ENCODE assay signal across 16 mouse cellular contexts in genomic region chr4:75801870-75802269, GRCm38 (mm10).
A peak's percentile ranks its signal among the peaks of the same experiment; 100 is the strongest.
DNase-seq lines count a peak whose midpoint lies in the region; ATAC-seq and TF ChIP-seq lines count a peak whose summit lies in the region.
"Had no signal": no experiment of that assay in that cellular context is flagged by ENCODE, and none has a peak within 500 bp of the region (broad histone marks: within the 10 kb centered on the region; RNA-seq: fewer than 3 reads in every experiment).

No protein-coding gene starts in this region.

- no peak overlapping the region for H3K9ac ChIP-seq in forebrain, embryonic 14.5 days (ENCODE audit: low read length)
- H3K9ac ChIP-seq in forebrain, embryonic 11.5 days (ENCODE audit: low read length), result no peak overlapping the region
- no peak overlapping the region for H3K9ac ChIP-seq in limb, embryonic 14.5 days (ENCODE audit: low read depth, low read length, severe bottlenecking)
- H3K9ac ChIP-seq: limb, embryonic 12.5 days; midbrain, embryonic 15.5 days had no signal

- H3K4me3 ChIP-seq in forebrain, embryonic 14.5 days (ENCODE audit: low read depth, low read length), result no peak overlapping the region
- no peak overlapping the region for H3K4me3 ChIP-seq in forebrain, embryonic 11.5 days (ENCODE audit: low read depth, low read length)
- no peak overlapping the region for H3K4me3 ChIP-seq in limb, embryonic 14.5 days (replicated peaks; ENCODE audit: low read length)
- no peak overlapping the region for H3K4me3 ChIP-seq in limb, embryonic 10.5 days
- H3K4me3 ChIP-seq: limb, embryonic 12.5 days; midbrain, embryonic 15.5 days had no signal

- WGBS in forebrain, embryonic 14.5 days, result 86% methylated on average over 4 of the region's 4 CpGs
- WGBS in forebrain, embryonic 11.5 days, result 87% methylated on average over 4 of the region's 4 CpGs
- WGBS in limb, embryonic 14.5 days, result 71% methylated on average over 4 of the region's 4 CpGs
- 95% methylated on average over 4 of the region's 4 CpGs for WGBS in limb, embryonic 10.5 days

- intact Hi-C loops in heart, postnatal 25 days (cut with DNase I), result no loop called here

- H3K36me3 ChIP-seq in forebrain, embryonic 14.5 days (ENCODE audit: control insufficient read depth, insufficient read depth, low read length), result no peaks in the 10 kb centered on the region
- no peaks in the 10 kb centered on the region for H3K36me3 ChIP-seq in forebrain, embryonic 11.5 days (ENCODE audit: control insufficient read depth, insufficient read depth, low read length)
- H3K36me3 ChIP-seq in limb, embryonic 14.5 days (ENCODE audit: control insufficient read depth, insufficient read depth, low read length), result no peaks in the 10 kb centered on the region
- H3K36me3 ChIP-seq in limb, embryonic 10.5 days, result no peaks in the 10 kb centered on the region
- H3K36me3 ChIP-seq: limb, embryonic 12.5 days; midbrain, embryonic 15.5 days had no signal

- H3K4me2 ChIP-seq in forebrain, embryonic 14.5 days (ENCODE audit: low read length), result no peak overlapping the region
- H3K4me2 ChIP-seq in forebrain, embryonic 11.5 days (ENCODE audit: low read depth, low read length, severe bottlenecking), result no peak overlapping the region
- H3K4me2 ChIP-seq in limb, embryonic 14.5 days (replicated peaks; ENCODE audit: low read depth, low read length, severe bottlenecking), result no peak overlapping the region
- H3K4me2 ChIP-seq: limb, embryonic 12.5 days; midbrain, embryonic 15.5 days had no signal

- H3K27ac ChIP-seq in forebrain, embryonic 14.5 days (ENCODE audit: low read depth, low read length), result no peak overlapping the region
- no peak overlapping the region for H3K27ac ChIP-seq in forebrain, embryonic 11.5 days (ENCODE audit: low read depth, low read length)
- H3K27ac ChIP-seq in limb, embryonic 14.5 days (replicated peaks; ENCODE audit: low read depth, low read length), result no peak overlapping the region
- no peak overlapping the region for H3K27ac ChIP-seq in limb, embryonic 10.5 days
- H3K27ac ChIP-seq: limb, embryonic 12.5 days; midbrain, embryonic 15.5 days had no signal

- no peaks in the 10 kb centered on the region for H3K9me3 ChIP-seq in forebrain, embryonic 14.5 days (replicated peaks; ENCODE audit: control insufficient read depth, low read length)
- H3K9me3 ChIP-seq in forebrain, embryonic 11.5 days (ENCODE audit: control insufficient read depth, low read length), result no peaks in the 10 kb centered on the region
- no peaks in the 10 kb centered on the region for H3K9me3 ChIP-seq in limb, embryonic 14.5 days (ENCODE audit: control insufficient read depth, low read length)
- H3K9me3 ChIP-seq in limb, embryonic 10.5 days (replicated peaks), result no peaks in the 10 kb centered on the region
- H3K9me3 ChIP-seq: limb, embryonic 12.5 days; midbrain, embryonic 15.5 days had no signal

- no peak for TF ChIP-seq POLR2A in limb, embryonic 14.5 days (IDR thresholded peaks at IDR 0.05; ENCODE audit: borderline replicate concordance, extremely low read depth, insufficient read depth, insufficient read length)

- H3K4me1 ChIP-seq in forebrain, embryonic 14.5 days (ENCODE audit: control insufficient read depth, insufficient read depth, low read length), result no peaks in the 10 kb centered on the region
- no peaks in the 10 kb centered on the region for H3K4me1 ChIP-seq in forebrain, embryonic 11.5 days (replicated peaks; ENCODE audit: control insufficient read depth, insufficient read depth, low read length)
- no peaks in the 10 kb centered on the region for H3K4me1 ChIP-seq in limb, embryonic 14.5 days (ENCODE audit: control insufficient read depth, insufficient read depth, low read length)
- no peaks in the 10 kb centered on the region for H3K4me1 ChIP-seq in limb, embryonic 10.5 days
- H3K4me1 ChIP-seq: limb, embryonic 12.5 days; midbrain, embryonic 15.5 days had no signal

- DNase-seq in forebrain, embryonic 14.5 days (ENCODE audit: low spot score), result peak; percentile 60
- DNase-seq in forebrain, embryonic 11.5 days (ENCODE audit: low spot score), result no peak
- peak; percentile 23 for DNase-seq in limb, embryonic 14.5 days (ENCODE audit: low spot score)
- DNase-seq in limb, embryonic 10.5 days (ENCODE audit: low spot score), result no peak
- peak; percentile 1 to 2 for DNase-seq in layer of hippocampus, postnatal 14 days (ENCODE audit: low spot score in 2 of 2)
- DNase-seq in right cerebral cortex, postnatal 25 days, result peak; percentile 6
- DNase-seq in heart, postnatal 25 days (ENCODE audit: low spot score), result no peak
- DNase-seq in spleen, adult 18-20 months, result no peak
- DNase-seq: cerebellum, adult 8-10 months; gastrocnemius, postnatal 10 days; heart, postnatal 10 days; kidney, adult 18-20 months; thymus, adult 2 months had no signal

- ATAC-seq in forebrain, embryonic 14.5 days, result peak; percentile 42; the same call in 1 of the 2 replicates
- no peak for ATAC-seq in forebrain, embryonic 11.5 days (replicated peaks; ENCODE audit: low FRiP score)
- no peak for ATAC-seq in limb, embryonic 14.5 days (ENCODE audit: low FRiP score, low read depth)
- ATAC-seq: hindbrain, embryonic 16.5 days; midbrain, embryonic 15.5 days had no signal

- no peaks in the 10 kb centered on the region for H3K27me3 ChIP-seq in forebrain, embryonic 14.5 days (replicated peaks; ENCODE audit: control insufficient read depth, insufficient read depth, low read length)
- H3K27me3 ChIP-seq in forebrain, embryonic 11.5 days (ENCODE audit: control insufficient read depth, insufficient read depth, low read length), result no peaks in the 10 kb centered on the region
- no peaks in the 10 kb centered on the region for H3K27me3 ChIP-seq in limb, embryonic 14.5 days (ENCODE audit: control insufficient read depth, insufficient read depth, low read length)
- H3K27me3 ChIP-seq in limb, embryonic 10.5 days (ENCODE audit: low read depth, poor library complexity, severe bottlenecking), result no peaks in the 10 kb centered on the region
- H3K27me3 ChIP-seq: limb, embryonic 12.5 days; midbrain, embryonic 15.5 days had no signal

Comparison
In these comparisons a context has a peak if more than half of its experiments do, and no peak if none do; other contexts are left out.
1. DNase-seq: peak in forebrain, embryonic 14.5 days (single experiment), limb, embryonic 14.5 days (single experiment), layer of hippocampus, postnatal 14 days (2 of 2) and right cerebral cortex, postnatal 25 days (single experiment); none in forebrain, embryonic 11.5 days (single experiment), limb, embryonic 10.5 days (single experiment), heart, postnatal 25 days (single experiment) and spleen, adult 18-20 months (0 of 2).